Mouse (Mus musculus) heart, adult 2 months (tissue): ENCODE data around the gene Ube2z.

Source experiments
- CTCF ChIP-seq: fragments of 200-600 bp; IDR thresholded peaks from 2 replicates; pipeline ENCODE4 v1.8.1; 2022; ENCODE audit warnings: antibody characterized with exemption, mild to moderate bottlenecking, moderate library complexity
- POLR2A ChIP-seq: fragments of 200-500 bp; IDR thresholded peaks from 2 replicates; pipeline ENCODE4 v1.6.1; 2011; ENCODE audit warnings: mild to moderate bottlenecking, low read depth, low read length, control low read depth; ENCODE audit not compliant: insufficient read depth

GRCm38 (mm10) chr11:96091073-96091472 lies 25.9 kb upstream of the Ube2z start:
- TF ChIP-seq CTCF (peak; percentile 63), POLR2A (no peak)
